Mouse (Mus musculus) left cerebral cortex, adult 9 months (tissue): ENCODE data around the gene Napsa.
A peak's percentile ranks its signal among the peaks of the same experiment; 100 is the strongest.

Experiments
- DNase-seq, 2 experiments: peaks; one replicate each; pipeline ENCODE4 v3.0.0; 2022; ENCODE audit warnings: low spot score in 2 of 2

Napsa gene

GRCm38 (mm10) chr7:44538756-44539624, 33.2 kb upstream of the Napsa start:
- no peak for DNase-seq

GRCm38 (mm10) chr7:44542555-44542954, 29.6 kb upstream of the Napsa start:
- no peak for DNase-seq

- DNase-seq = no peak
Measured at GRCm38 (mm10) chr7:44543071-44543470, 29.1 kb upstream of the Napsa start.

GRCm38 (mm10) chr7:44546274-44546673, 25.9 kb upstream of the Napsa start:
- DNase-seq = no peak

GRCm38 (mm10) chr7:44547041-44547440, 25.1 kb upstream of the Napsa start:
- DNase-seq = no peak

GRCm38 (mm10) chr7:44547725-44548124, 24.5 kb upstream of the Napsa start:
- DNase-seq = no peak

- DNase-seq = peak; percentile 97 to 100
Measured at GRCm38 (mm10) chr7:44548497-44549087, 23.6 kb upstream of the Napsa start, which contains the start of gene Pold1. TSS of gene Pold1 (minus strand) at chr7:44548849.

GRCm38 (mm10) chr7:44549621-44550408, 22.4 kb upstream of the Napsa start:
- no peak for DNase-seq

- no peak for DNase-seq
Measured at GRCm38 (mm10) chr7:44550409-44550678, 21.8 kb upstream of the Napsa start.

- no peak for DNase-seq
Measured at GRCm38 (mm10) chr7:44551301-44551700, 20.9 kb upstream of the Napsa start.

GRCm38 (mm10) chr7:44551731-44552130, 20.4 kb upstream of the Napsa start:
- no peak for DNase-seq

GRCm38 (mm10) chr7:44552141-44552908, 19.9 kb upstream of the Napsa start:
- DNase-seq = no peak

- DNase-seq = peak in 1 of 2 experiments; percentile 51
Measured at GRCm38 (mm10) chr7:44553196-44553764, 18.9 kb upstream of the Napsa start.

- DNase-seq = peak; percentile 79 to 96
Measured at GRCm38 (mm10) chr7:44553826-44554225, 18.4 kb upstream of the Napsa start, which contains the start of gene Nr1h2. TSS of gene Nr1h2 (minus strand) at chr7:44553951.

- DNase-seq = no peak
Measured at GRCm38 (mm10) chr7:44557629-44558028, 14.6 kb upstream of the Napsa start.

- DNase-seq = peak in 1 of 2 experiments; percentile 82
Measured at GRCm38 (mm10) chr7:44560435-44561400, 11.5 kb upstream of the Napsa start.

- no peak for DNase-seq
Measured at GRCm38 (mm10) chr7:44563284-44563683, 8.9 kb upstream of the Napsa start.

GRCm38 (mm10) chr7:44564486-44564885, 7.7 kb upstream of the Napsa start:
- no peak for DNase-seq

- no peak for DNase-seq
Measured at GRCm38 (mm10) chr7:44565414-44565813, 6.8 kb upstream of the Napsa start.

- DNase-seq = no peak
Measured at GRCm38 (mm10) chr7:44568803-44569202, 3.4 kb upstream of the Napsa start.
